Mouse (Mus musculus) adrenal gland, postnatal 25 days (tissue): ENCODE data around the gene Dach1. TPM values are rescaled to one million over a fixed set of nuclear protein-coding genes. Genes with fewer than 3 reads are reported as not detected.
A peak's percentile ranks its signal among the peaks of the same experiment; 100 is the strongest.

ENCODE experiments used
- DNase-seq: peaks from one replicate; pipeline ENCODE4 v3.0.0; 2021; ENCODE audit warnings: mixed read lengths
- long read RNA-seq: library from polyadenylated mRNA; stranded (forward); transcript quantifications from one replicate; pipeline ENCODE4 v2.0.0, GENCODE M21; 2021
- total RNA-seq: library from RNA; stranded (reverse); gene quantifications from 2 replicates; pipeline ENCODE4 v1.2.3, GENCODE M21; 2021

Dach1 gene
- total RNA-seq, result 5.2 and 6.7 TPM in 2 replicates
- long read RNA-seq, full-length matches to known transcripts, result 1 of 2 reads
- long read RNA-seq, partial matches to known transcripts, result 1 of 2 reads
- long read RNA-seq, other reads (novel, unspliced or antisense), result 0 of 2 reads

- DNase-seq, result peak; percentile 45
These were observed at the start of gene Dach1 for GRCm38 (mm10) chr14:98169421-98170076. Dach1 (minus strand) TSS chr14:98169765.

GRCm38 (mm10) chr14:98200089-98200488 is 30.5 kb upstream of the Dach1 start:
- peak; percentile 20 for DNase-seq

GRCm38 (mm10) chr14:98181545-98181944 is 12.0 kb upstream of the Dach1 start:
- DNase-seq, result no peak

GRCm38 (mm10) chr14:98173831-98174230 is 4.3 kb upstream of the Dach1 start:
- DNase-seq, result no peak

- no peak for DNase-seq
These were observed 2.9 kb upstream of the Dach1 start for GRCm38 (mm10) chr14:98172394-98172905.

- no peak for DNase-seq
These were observed 2.3 kb upstream of the Dach1 start for GRCm38 (mm10) chr14:98171861-98172260.

GRCm38 (mm10) chr14:98168908-98169401 is 610 bp downstream of the Dach1 start:
- DNase-seq, result peak; percentile 59

- peak; percentile 62 for DNase-seq
These were observed 1.3 kb downstream of the Dach1 start for GRCm38 (mm10) chr14:98168039-98168907.

- peak; percentile 72 for DNase-seq
These were observed 2.2 kb downstream of the Dach1 start for GRCm38 (mm10) chr14:98167186-98168038.

- DNase-seq, result no peak
These were observed 3.1 kb downstream of the Dach1 start for GRCm38 (mm10) chr14:98166318-98166976.

- DNase-seq, result no peak
These were observed 12.8 kb downstream of the Dach1 start for GRCm38 (mm10) chr14:98156753-98157152.

GRCm38 (mm10) chr14:98155725-98156392 is 13.7 kb downstream of the Dach1 start:
- no peak for DNase-seq

- no peak for DNase-seq
These were observed 14.6 kb downstream of the Dach1 start for GRCm38 (mm10) chr14:98154832-98155422.

GRCm38 (mm10) chr14:98141758-98142157 is 27.8 kb downstream of the Dach1 start:
- DNase-seq, result no peak

GRCm38 (mm10) chr14:98138873-98139665 is 30.5 kb downstream of the Dach1 start:
- no peak for DNase-seq

GRCm38 (mm10) chr14:98134546-98134945 is 35.0 kb downstream of the Dach1 start:
- DNase-seq, result no peak

GRCm38 (mm10) chr14:98123032-98123431 is 46.5 kb downstream of the Dach1 start:
- no peak for DNase-seq

GRCm38 (mm10) chr14:98116627-98117026 is 52.9 kb downstream of the Dach1 start:
- DNase-seq, result no peak

- no peak for DNase-seq
These were observed 56.5 kb downstream of the Dach1 start for GRCm38 (mm10) chr14:98113106-98113505.
